Mouse (Mus musculus): ENCODE data around the gene Rab9.

DNA sequence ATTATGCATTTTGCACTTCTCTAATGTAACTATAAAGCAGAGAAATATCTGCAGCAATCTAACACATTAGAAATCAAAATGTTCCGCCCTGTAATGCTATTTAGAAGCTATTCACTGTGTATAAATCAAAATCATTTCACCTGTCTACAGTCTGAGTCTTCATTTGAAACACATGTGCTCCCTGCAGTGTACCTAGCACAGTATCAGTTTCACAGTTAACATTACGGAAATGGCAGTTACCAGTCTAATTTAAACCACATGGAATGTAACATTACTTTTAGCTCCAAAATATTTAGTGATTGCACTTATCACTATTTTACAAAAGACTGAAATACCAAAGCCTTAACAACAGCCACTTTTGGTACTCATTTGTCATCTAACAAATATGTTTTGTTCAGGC lies 44.9 kb downstream of the Rab9 start:
- no peak for TF ChIP-seq CTCF (IDR thresholded peaks at IDR 0.05; ENCODE audit: insufficient read depth, low read depth, low read length)
- TF ChIP-seq POLR2A (IDR thresholded peaks at IDR 0.05; ENCODE audit: insufficient read depth, low read depth, low read length): no peak

All from olfactory bulb, adult 2 months (tissue).